Mouse (Mus musculus) neural tube, embryonic 13.5 days (tissue): ENCODE measurements at regions not wholly inside any gene's neighbourhood (a gene's known extent, or its start where the extent isn't known, plus 50 kb on each side); places are given as distances from the start of the nearest gene placed in this dataset.
"Not testable (repeated sequence)": the region's sequence is repeated elsewhere in the genome, so short reads cannot be mapped to it uniquely, and the experiment has no call there.

Experiments
- ATAC-seq: fragments of 200-750 bp; cut with Nextera tagmentation; 2 replicates; pipeline ENCODE4 v1.8.0; 2017; ENCODE audit warnings: low read depth, mild to moderate bottlenecking, moderate TSS enrichment, moderate library complexity
- H3K27ac ChIP-seq: fragments of 300-500 bp; sonication (generic); replicated peaks from 2 replicates; pipeline ENCODE4 v1.5.1; 2015; ENCODE audit warnings: moderate library complexity, mild to moderate bottlenecking, inconsistent platforms
- H3K27me3 ChIP-seq: fragments of 300-500 bp; sonication (generic); 2 replicates; pipeline ENCODE4 v1.6.1; 2015; ENCODE audit warnings: mild to moderate bottlenecking, inconsistent platforms
- H3K36me3 ChIP-seq: fragments of 300-500 bp; sonication (generic); 2 replicates; pipeline ENCODE4 v1.6.1; 2015; ENCODE audit warnings: mild to moderate bottlenecking, inconsistent platforms
- H3K4me1 ChIP-seq: fragments of 300-500 bp; sonication (generic); replicated peaks from 2 replicates; pipeline ENCODE4 v1.6.1; 2015; ENCODE audit warnings: inconsistent platforms
- H3K4me2 ChIP-seq: fragments of 300-500 bp; sonication (generic); 2 replicates; pipeline ENCODE4 v1.6.1; 2015; ENCODE audit warnings: inconsistent platforms, mild to moderate bottlenecking, moderate library complexity
- H3K4me3 ChIP-seq: fragments of 300-500 bp; sonication (generic); 2 replicates; pipeline ENCODE4 v1.5.1; 2015; ENCODE audit warnings: mild to moderate bottlenecking, inconsistent platforms
- H3K9ac ChIP-seq: fragments of 300-500 bp; sonication (generic); 2 replicates; pipeline ENCODE4 v1.6.1; 2015; ENCODE audit warnings: moderate library complexity, mild to moderate bottlenecking, inconsistent platforms
- H3K9me3 ChIP-seq: fragments of 300-500 bp; sonication (generic); 2 replicates; pipeline ENCODE4 v1.6.1; 2016; ENCODE audit warnings: inconsistent platforms
- WGBS: fragments of 180-500 bp; shearing (Covaris S2); methylation state at CpG from one replicate; pipeline ENCODE4 v1.1.7; 2015; 5-methylcytosine and 5-hydroxymethylcytosine counted together

- 89% methylated on average over 2 of the region's 2 CpGs for WGBS
- Histone ChIP-seq H3K36me3 (no peaks in the 10 kb centered on the region), H3K4me2 (no peak overlapping the region), H3K9ac (no peak overlapping the region), H3K27ac (no peak overlapping the region), H3K27me3 (no peaks in the 10 kb centered on the region), H3K4me1 (0 out of 2 replicates have a peak, but pooled peaks cover under 1% of the 10 kb centered on the region), H3K9me3 (no peaks in the 10 kb centered on the region), H3K4me3 (no peak overlapping the region)
- ATAC-seq: no peak
Observed at GRCm38 (mm10) chr7:73245431-73245830, 129.9 kb upstream of the Rgma start.

- Histone ChIP-seq H3K9me3 (no peaks in the 10 kb centered on the region), H3K36me3 (no peaks in the 10 kb centered on the region), H3K9ac (no peak overlapping the region), H3K27me3 (no peaks in the 10 kb centered on the region), H3K4me3 (no peak overlapping the region), H3K4me2 (no peak overlapping the region), H3K27ac (no peak overlapping the region), H3K4me1 (peaks cover 5% of the 10 kb centered on the region; the same call in 1 of the 2 replicates)
- ATAC-seq: no peak
- WGBS: 20% methylated on average over 8 of the region's 8 CpGs
Observed at GRCm38 (mm10) chr7:73250593-73250992, 124.7 kb upstream of the Rgma start.

- Histone ChIP-seq H3K36me3 (no peaks in the 10 kb centered on the region), H3K27me3 (no peaks in the 10 kb centered on the region), H3K4me3 (no peak overlapping the region), H3K4me2 (no peak overlapping the region), H3K9ac (no peak overlapping the region), H3K27ac (no peak overlapping the region), H3K9me3 (no peaks in the 10 kb centered on the region), H3K4me1 (peaks cover 5% of the 10 kb centered on the region; the same call in 1 of the 2 replicates)
- WGBS: 58% methylated on average over 6 of the region's 6 CpGs
- ATAC-seq: no peak
Observed at GRCm38 (mm10) chr7:73251187-73251740, 124.0 kb upstream of the Rgma start.

- H3K9me3 ChIP-seq, H3K4me3 ChIP-seq, H3K4me1 ChIP-seq, H3K4me2 ChIP-seq, H3K9ac ChIP-seq, ATAC-seq, H3K27ac ChIP-seq, H3K36me3 ChIP-seq, H3K27me3 ChIP-seq: not testable (repeated sequence)
- 84% methylated on average over 7 of the region's 7 CpGs for WGBS
Observed at GRCm38 (mm10) chr7:73254972-73255371, 120.3 kb upstream of the Rgma start.

- no peak for ATAC-seq
- Histone ChIP-seq H3K4me1 (peaks cover 15% of the 10 kb centered on the region), H3K9ac (no peak overlapping the region), H3K27ac (no peak overlapping the region), H3K27me3 (no peaks in the 10 kb centered on the region), H3K36me3 (no peaks in the 10 kb centered on the region), H3K4me3 (no peak overlapping the region), H3K4me2 (no peak overlapping the region), H3K9me3 (no peaks in the 10 kb centered on the region)
- 90% methylated on average over 4 of the region's 4 CpGs for WGBS
Observed at GRCm38 (mm10) chr7:73260140-73260539, 115.2 kb upstream of the Rgma start.

GRCm38 (mm10) chr7:73261750-73262149 is 113.6 kb upstream of the Rgma start:
- no peaks in the 10 kb centered on the region for H3K36me3 ChIP-seq
- peaks cover 15% of the 10 kb centered on the region for H3K4me1 ChIP-seq
- 49% methylated on average over 5 of the region's 5 CpGs for WGBS
- H3K9me3 ChIP-seq: no peaks in the 10 kb centered on the region
- no peak overlapping the region for H3K4me3 ChIP-seq
- no peak overlapping the region for H3K27ac ChIP-seq
- H3K27me3 ChIP-seq: no peaks in the 10 kb centered on the region
- peak; percentile 61 for ATAC-seq
- H3K9ac ChIP-seq: no peak overlapping the region
- H3K4me2 ChIP-seq: no peak overlapping the region

GRCm38 (mm10) chr7:73262526-73262925 is 112.8 kb upstream of the Rgma start:
- Histone ChIP-seq H3K4me1 (peaks cover 15% of the 10 kb centered on the region), H3K27ac (no peak overlapping the region), H3K27me3 (no peaks in the 10 kb centered on the region), H3K9ac (no peak overlapping the region), H3K4me3 (no peak overlapping the region), H3K9me3 (no peaks in the 10 kb centered on the region), H3K4me2 (no peak overlapping the region), H3K36me3 (no peaks in the 10 kb centered on the region)
- 39% methylated on average over 3 of the region's 3 CpGs for WGBS
- no peak for ATAC-seq

- WGBS: 93% methylated on average over 3 of the region's 3 CpGs
Observed at GRCm38 (mm10) chr7:73269626-73270025, 105.7 kb upstream of the Rgma start.

GRCm38 (mm10) chr7:73272787-73273186 is 102.5 kb upstream of the Rgma start:
- ATAC-seq: no peak
- H3K9me3 ChIP-seq: peaks cover 6% of the 10 kb centered on the region; the same call in 1 of the 2 replicates
- no peaks in the 10 kb centered on the region for H3K4me1 ChIP-seq
- 87% methylated on average over 1 of the region's 1 CpGs for WGBS
- no peaks in the 10 kb centered on the region for H3K36me3 ChIP-seq
- no peak overlapping the region for H3K9ac ChIP-seq
- no peak overlapping the region for H3K27ac ChIP-seq
- H3K27me3 ChIP-seq: no peaks in the 10 kb centered on the region
- no peak overlapping the region for H3K4me3 ChIP-seq
- H3K4me2 ChIP-seq: no peak overlapping the region

More at GRCm38 (mm10) chr7:73269626-73270025, 105.7 kb upstream of the Rgma start:
- Histone ChIP-seq H3K9me3 (peaks cover 6% of the 10 kb centered on the region; the same call in 1 of the 2 replicates), H3K36me3 (no peaks in the 10 kb centered on the region), H3K4me2 (no peak overlapping the region), H3K9ac (no peak overlapping the region), H3K4me3 (no peak overlapping the region), H3K27ac (no peak overlapping the region), H3K4me1 (no peaks in the 10 kb centered on the region), H3K27me3 (no peaks in the 10 kb centered on the region)
- no peak for ATAC-seq

GRCm38 (mm10) chr7:73275814-73276271 is 99.5 kb upstream of the Rgma start:
- Histone ChIP-seq H3K27ac (no peak overlapping the region), H3K36me3 (no peaks in the 10 kb centered on the region), H3K4me2 (no peak overlapping the region), H3K9me3 (peaks cover 11% of the 10 kb centered on the region; the same call in 1 of the 2 replicates), H3K4me1 (no peaks in the 10 kb centered on the region), H3K27me3 (no peaks in the 10 kb centered on the region), H3K4me3 (no peak overlapping the region), H3K9ac (no peak overlapping the region)
- ATAC-seq: no peak
- WGBS: 87% methylated on average over 9 of the region's 9 CpGs

GRCm38 (mm10) chr7:73278616-73279015 is 96.7 kb upstream of the Rgma start:
- Histone ChIP-seq H3K9ac (no peak overlapping the region), H3K4me3 (no peak overlapping the region), H3K36me3 (no peaks in the 10 kb centered on the region), H3K27ac (no peak overlapping the region), H3K4me2 (no peak overlapping the region), H3K4me1 (no peaks in the 10 kb centered on the region), H3K9me3 (peaks cover 7% of the 10 kb centered on the region; the same call in 1 of the 2 replicates), H3K27me3 (no peaks in the 10 kb centered on the region)
- WGBS: 91% methylated on average over 6 of the region's 6 CpGs
- ATAC-seq: no peak

GRCm38 (mm10) chr7:73279936-73280445 is 95.3 kb upstream of the Rgma start:
- Histone ChIP-seq H3K9ac (no peak overlapping the region), H3K4me2 (no peak overlapping the region), H3K36me3 (no peaks in the 10 kb centered on the region), H3K27me3 (no peaks in the 10 kb centered on the region), H3K4me1 (no peaks in the 10 kb centered on the region), H3K4me3 (no peak overlapping the region), H3K9me3 (0 out of 2 replicates have a peak, but pooled peaks cover 5% of the 10 kb centered on the region), H3K27ac (no peak overlapping the region)
- no peak for ATAC-seq
- 93% methylated on average over 4 of the region's 4 CpGs for WGBS

- Histone ChIP-seq H3K9ac (no peak overlapping the region), H3K36me3 (no peaks in the 10 kb centered on the region), H3K9me3 (no peaks in the 10 kb centered on the region), H3K27me3 (no peaks in the 10 kb centered on the region), H3K4me2 (no peak overlapping the region), H3K27ac (no peak overlapping the region), H3K4me1 (no peaks in the 10 kb centered on the region), H3K4me3 (no peak overlapping the region)
- WGBS: 87% methylated on average over 5 of the region's 5 CpGs
- no peak for ATAC-seq
Observed at GRCm38 (mm10) chr7:73286244-73286643, 89.1 kb upstream of the Rgma start.
